Mouse (Mus musculus) kidney, postnatal 0 days (tissue): Measurements from ENCODE around the gene Aplnr. TPM values are rescaled to one million over a fixed set of nuclear protein-coding genes. Genes with fewer than 3 reads are reported as not detected.

ENCODE experiments used
- ATAC-seq: fragments of 200-750 bp; cut with Nextera tagmentation; replicated peaks from 2 replicates; pipeline ENCODE4 v1.8.0; 2017; ENCODE audit warnings: low read depth, moderate number of reproducible peaks, moderate TSS enrichment, moderate library complexity; ENCODE audit not compliant: low FRiP score
- DNase-seq: peaks from one replicate; pipeline ENCODE4 v3.0.0-alpha.2; 2016; ENCODE audit warnings: low spot score
- H3K27ac ChIP-seq: fragments of 300-500 bp; sonication (generic); 2 replicates; pipeline ENCODE4 v1.5.1; 2014; ENCODE audit warnings: mild to moderate bottlenecking
- H3K27me3 ChIP-seq: fragments of 300-500 bp; sonication (generic); 2 replicates; pipeline ENCODE4 v1.6.1; 2014; ENCODE audit warnings: low read length, mixed read lengths; ENCODE audit not compliant: insufficient read depth
- H3K36me3 ChIP-seq: fragments of 300-500 bp; sonication (generic); 2 replicates; pipeline ENCODE4 v1.6.1; 2014; ENCODE audit warnings: low read length, mixed read lengths; ENCODE audit not compliant: insufficient read depth
- H3K4me1 ChIP-seq: fragments of 300-500 bp; sonication (generic); replicated peaks from 2 replicates; pipeline ENCODE4 v1.6.1; 2014; ENCODE audit warnings: antibody characterized with exemption, low read length, mixed read lengths; ENCODE audit not compliant: insufficient read depth
- H3K4me2 ChIP-seq: fragments of 300-500 bp; sonication (generic); 2 replicates; pipeline ENCODE4 v1.6.1; 2014; ENCODE audit warnings: mild to moderate bottlenecking, low read length, moderate library complexity, mixed read lengths
- H3K4me3 ChIP-seq: fragments of 300-500 bp; sonication (generic); replicated peaks from 2 replicates; pipeline ENCODE4 v1.5.1; 2014; ENCODE audit warnings: low read depth, low read length
- H3K9ac ChIP-seq: fragments of 300-500 bp; sonication (generic); 2 replicates; pipeline ENCODE4 v1.6.1; 2014; ENCODE audit warnings: low read depth, low read length
- H3K9me3 ChIP-seq: fragments of 300-500 bp; sonication (generic); replicated peaks from 2 replicates; pipeline ENCODE4 v1.6.1; 2016; ENCODE audit warnings: low read length, inconsistent platforms, mixed read lengths
- CTCF ChIP-seq: IDR thresholded peaks from 2 replicates; pipeline ENCODE4 v1.5.1; 2016; ENCODE audit warnings: antibody characterized with exemption, low read depth, mild to moderate bottlenecking, moderate library complexity
- WGBS: fragments of 180-500 bp; shearing (Covaris S2); extraction: QIAGEN DNeasy Blood & Tissue Kit; methylation state at CpG from one replicate; pipeline ENCODE4 v1.1.7; 2014; 5-methylcytosine and 5-hydroxymethylcytosine counted together
- polyA plus RNA-seq: library from polyadenylated mRNA; unstranded; fragments of >200 nt; fragmentation: Nextera tagmentation; extraction: Ambion mirVana; gene quantifications from 2 replicates; pipeline ENCODE4 v1.2.1, GENCODE M21; 2015

The Aplnr gene
- polyA plus RNA-seq, 1 experiment from 2014 or later, result 77.7 TPM

GRCm38 (mm10) chr2:85156136-85156535, 20.1 kb downstream of the Aplnr start:
- Histone ChIP-seq H3K4me3 (no peak overlapping the region), H3K27me3 (no peaks in the 10 kb centered on the region), H3K4me1 (no peaks in the 10 kb centered on the region), H3K4me2 (no peak overlapping the region), H3K9me3 (no peaks in the 10 kb centered on the region), H3K9ac (no peak overlapping the region), H3K36me3 (no peaks in the 10 kb centered on the region), H3K27ac (no peak overlapping the region)
- no peak for ATAC-seq
- DNase-seq, result no peak
- no peak for TF ChIP-seq CTCF
- WGBS, result 73% methylated on average over 5 of the region's 5 CpGs

GRCm38 (mm10) chr2:85157382-85157781, 21.4 kb downstream of the Aplnr start:
- Histone ChIP-seq H3K4me1 (no peaks in the 10 kb centered on the region), H3K9ac (no peak overlapping the region), H3K36me3 (no peaks in the 10 kb centered on the region), H3K27ac (no peak overlapping the region), H3K27me3 (no peaks in the 10 kb centered on the region), H3K9me3 (no peaks in the 10 kb centered on the region), H3K4me3 (no peak overlapping the region), H3K4me2 (no peak overlapping the region)
- no peak for ATAC-seq
- WGBS, result 91% methylated on average over 3 of the region's 3 CpGs
- DNase-seq, result no peak
- no peak for TF ChIP-seq CTCF

- DNase-seq, result no peak
- no peak overlapping the region for H3K4me2 ChIP-seq
- H3K4me3 ChIP-seq, result no peak overlapping the region
- WGBS, result 62% methylated on average over 4 of the region's 4 CpGs
- no peaks in the 10 kb centered on the region for H3K36me3 ChIP-seq
- no peak overlapping the region for H3K9ac ChIP-seq
- ATAC-seq, result no peak
- H3K27me3 ChIP-seq, result no peaks in the 10 kb centered on the region
- H3K4me1 ChIP-seq, result no peaks in the 10 kb centered on the region
- no peak overlapping the region for H3K27ac ChIP-seq
- no peak for TF ChIP-seq CTCF
- H3K9me3 ChIP-seq, result no peaks in the 10 kb centered on the region
Measured at GRCm38 (mm10) chr2:85160901-85161637, 25.0 kb downstream of the Aplnr start.

GRCm38 (mm10) chr2:85161638-85162093, 25.6 kb downstream of the Aplnr start:
- DNase-seq (no peak), ATAC-seq (no peak)
- Histone ChIP-seq H3K9ac (no peak overlapping the region), H3K36me3 (no peaks in the 10 kb centered on the region), H3K9me3 (no peaks in the 10 kb centered on the region), H3K4me2 (no peak overlapping the region), H3K27me3 (no peaks in the 10 kb centered on the region), H3K4me3 (no peak overlapping the region), H3K4me1 (no peaks in the 10 kb centered on the region), H3K27ac (no peak overlapping the region)
- TF ChIP-seq CTCF, result no peak
- 33% methylated on average over 1 of the region's 1 CpGs for WGBS

GRCm38 (mm10) chr2:85163311-85164047, 27.5 kb downstream of the Aplnr start:
- DNase-seq, result peak; percentile 65
- H3K27ac ChIP-seq, result 0 out of 2 replicates have a peak overlapping the region, but pooled peaks have one; percentile 5

GRCm38 (mm10) chr2:85167624-85168023, 31.6 kb downstream of the Aplnr start:
- no peaks in the 10 kb centered on the region for H3K4me1 ChIP-seq
- H3K4me2 ChIP-seq, result no peak overlapping the region
- H3K4me3 ChIP-seq, result no peak overlapping the region
- H3K36me3 ChIP-seq, result no peaks in the 10 kb centered on the region
- TF ChIP-seq CTCF, result no peak
- ATAC-seq, result no peak
- peak; percentile 41 for DNase-seq
- no peaks in the 10 kb centered on the region for H3K27me3 ChIP-seq
- no peak overlapping the region for H3K27ac ChIP-seq
- 45% methylated on average over 1 of the region's 1 CpGs for WGBS
- no peaks in the 10 kb centered on the region for H3K9me3 ChIP-seq
- no peak overlapping the region for H3K9ac ChIP-seq

More at GRCm38 (mm10) chr2:85163311-85164047, 27.5 kb downstream of the Aplnr start:
- Histone ChIP-seq H3K4me2 (no peak overlapping the region), H3K36me3 (no peaks in the 10 kb centered on the region), H3K4me1 (no peaks in the 10 kb centered on the region), H3K9ac (no peak overlapping the region), H3K27me3 (no peaks in the 10 kb centered on the region), H3K9me3 (no peaks in the 10 kb centered on the region), H3K4me3 (no peak overlapping the region)
- ATAC-seq, result no peak; the same call in 1 of the 2 replicates
- WGBS, result 19% methylated on average over 7 of the region's 7 CpGs
- no peak for TF ChIP-seq CTCF
